Mouse (Mus musculus) kidney, postnatal 0 days (tissue): Measurements from ENCODE around the gene Btbd1. TPM values are rescaled to one million over a fixed set of nuclear protein-coding genes. Genes with fewer than 3 reads are reported as not detected.

Experiments used
- ATAC-seq: fragments of 200-750 bp; cut with Nextera tagmentation; replicated peaks from 2 replicates; pipeline ENCODE4 v1.8.0; 2017; ENCODE audit warnings: low read depth, moderate number of reproducible peaks, moderate TSS enrichment, moderate library complexity; ENCODE audit not compliant: low FRiP score
- DNase-seq: peaks from one replicate; pipeline ENCODE4 v3.0.0-alpha.2; 2016; ENCODE audit warnings: low spot score
- H3K27ac ChIP-seq: fragments of 300-500 bp; sonication (generic); 2 replicates; pipeline ENCODE4 v1.5.1; 2014; ENCODE audit warnings: mild to moderate bottlenecking
- H3K27me3 ChIP-seq: fragments of 300-500 bp; sonication (generic); 2 replicates; pipeline ENCODE4 v1.6.1; 2014; ENCODE audit warnings: low read length, mixed read lengths; ENCODE audit not compliant: insufficient read depth
- H3K36me3 ChIP-seq: fragments of 300-500 bp; sonication (generic); 2 replicates; pipeline ENCODE4 v1.6.1; 2014; ENCODE audit warnings: low read length, mixed read lengths; ENCODE audit not compliant: insufficient read depth
- H3K4me1 ChIP-seq: fragments of 300-500 bp; sonication (generic); replicated peaks from 2 replicates; pipeline ENCODE4 v1.6.1; 2014; ENCODE audit warnings: antibody characterized with exemption, low read length, mixed read lengths; ENCODE audit not compliant: insufficient read depth
- H3K4me2 ChIP-seq: fragments of 300-500 bp; sonication (generic); 2 replicates; pipeline ENCODE4 v1.6.1; 2014; ENCODE audit warnings: mild to moderate bottlenecking, low read length, moderate library complexity, mixed read lengths
- H3K4me3 ChIP-seq: fragments of 300-500 bp; sonication (generic); replicated peaks from 2 replicates; pipeline ENCODE4 v1.5.1; 2014; ENCODE audit warnings: low read depth, low read length
- H3K9ac ChIP-seq: fragments of 300-500 bp; sonication (generic); 2 replicates; pipeline ENCODE4 v1.6.1; 2014; ENCODE audit warnings: low read depth, low read length
- H3K9me3 ChIP-seq: fragments of 300-500 bp; sonication (generic); replicated peaks from 2 replicates; pipeline ENCODE4 v1.6.1; 2016; ENCODE audit warnings: low read length, inconsistent platforms, mixed read lengths
- CTCF ChIP-seq: IDR thresholded peaks from 2 replicates; pipeline ENCODE4 v1.5.1; 2016; ENCODE audit warnings: antibody characterized with exemption, low read depth, mild to moderate bottlenecking, moderate library complexity
- WGBS: fragments of 180-500 bp; shearing (Covaris S2); extraction: QIAGEN DNeasy Blood & Tissue Kit; methylation state at CpG from one replicate; pipeline ENCODE4 v1.1.7; 2014; 5-methylcytosine and 5-hydroxymethylcytosine counted together
- polyA plus RNA-seq: library from polyadenylated mRNA; unstranded; fragments of >200 nt; fragmentation: Nextera tagmentation; extraction: Ambion mirVana; gene quantifications from 2 replicates; pipeline ENCODE4 v1.2.1, GENCODE M21; 2015

The Btbd1 gene
- polyA plus RNA-seq, 1 experiment from 2014 or later = 76.5 TPM

- no peaks in the 10 kb centered on the region for H3K9me3 ChIP-seq
- DNase-seq = no peak
- WGBS = 43% methylated on average over 8 of the region's 8 CpGs
Observed at GRCm38 (mm10) chr7:81847010-81847409, 17.8 kb upstream of the Btbd1 start.

DNA sequence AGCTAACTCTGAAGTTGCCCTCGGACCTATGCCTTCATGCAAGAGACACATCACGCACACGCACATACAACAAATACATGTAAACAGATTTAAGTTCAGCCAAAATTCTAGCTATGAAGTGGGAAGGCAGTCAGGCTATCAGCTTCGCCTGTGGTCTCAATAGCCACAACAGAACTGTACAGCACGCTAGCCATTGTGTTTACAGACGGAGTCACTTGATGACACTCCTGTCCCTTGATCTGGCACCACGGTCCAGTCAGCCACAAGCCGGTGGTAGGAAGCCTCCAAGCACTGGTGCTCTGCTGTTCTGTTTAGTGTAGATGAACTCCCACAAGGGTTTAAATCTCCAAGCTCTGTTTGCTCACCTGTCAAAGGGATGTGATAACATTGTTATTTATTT, 16.8 kb upstream of the Btbd1 start:
- H3K4me3 ChIP-seq = no peak overlapping the region
- H3K4me1 ChIP-seq = no peaks in the 10 kb centered on the region
- no peak for TF ChIP-seq CTCF
- WGBS = 73% methylated on average over 8 of the region's 8 CpGs
- no peaks in the 10 kb centered on the region for H3K9me3 ChIP-seq
- H3K27me3 ChIP-seq = no peaks in the 10 kb centered on the region
- H3K4me2 ChIP-seq = no peak overlapping the region
- no peak overlapping the region for H3K9ac ChIP-seq
- no peak for ATAC-seq
- H3K27ac ChIP-seq = no peak overlapping the region
- DNase-seq = no peak
- no peaks in the 10 kb centered on the region for H3K36me3 ChIP-seq

More at GRCm38 (mm10) chr7:81847010-81847409, 17.8 kb upstream of the Btbd1 start:
- no peaks in the 10 kb centered on the region for H3K27me3 ChIP-seq
- no peak overlapping the region for H3K4me2 ChIP-seq
- no peak overlapping the region for H3K4me3 ChIP-seq
- H3K4me1 ChIP-seq = no peaks in the 10 kb centered on the region
- H3K27ac ChIP-seq = no peak overlapping the region
- no peak for ATAC-seq
- no peak overlapping the region for H3K9ac ChIP-seq
- TF ChIP-seq CTCF = no peak
- H3K36me3 ChIP-seq = no peaks in the 10 kb centered on the region

DNA sequence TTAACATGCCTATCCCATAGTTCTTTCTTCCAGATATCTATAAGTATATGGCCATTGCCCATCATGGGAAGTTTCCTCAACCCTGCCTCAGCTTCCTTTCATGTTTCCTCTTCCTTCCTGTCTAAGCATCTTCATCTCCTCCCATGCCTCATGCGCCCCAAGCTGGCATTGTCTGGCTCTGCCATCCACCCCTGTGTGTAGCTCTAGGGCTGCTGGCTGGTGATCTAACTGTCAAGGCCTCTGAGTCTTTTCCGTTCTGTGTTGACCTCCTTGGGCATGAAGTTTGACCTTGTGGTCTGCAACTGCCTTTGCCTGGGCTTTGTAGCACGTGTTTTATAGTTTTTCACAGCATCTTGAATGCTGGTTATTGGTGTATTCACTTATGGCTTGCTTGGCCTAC, 16.1 kb upstream of the Btbd1 start:
- WGBS = 68% methylated on average over 3 of the region's 3 CpGs
- DNase-seq (no peak), ATAC-seq (no peak)

DNA sequence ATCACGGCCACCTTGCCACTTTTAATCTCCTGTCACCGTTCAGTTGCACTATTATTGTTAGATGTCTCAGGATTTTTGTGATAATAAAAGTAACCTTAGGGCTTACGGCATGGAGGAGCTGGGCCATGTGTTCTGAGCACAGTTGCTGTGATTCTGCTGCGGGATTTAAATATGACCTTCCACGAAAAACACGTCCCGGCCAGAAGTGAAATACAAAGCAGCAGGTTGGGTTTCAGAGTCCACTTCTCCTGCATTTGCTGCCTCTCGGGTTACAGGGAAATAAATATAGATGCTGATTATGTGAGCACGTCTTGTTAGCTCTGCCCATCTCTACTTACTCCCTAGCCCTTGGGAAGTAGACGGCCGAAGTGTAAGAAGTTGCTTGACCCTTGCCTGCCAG, 15.6 kb upstream of the Btbd1 start:
- ATAC-seq (no peak), DNase-seq (no peak)
- H3K9ac ChIP-seq = no peak overlapping the region
- no peak for TF ChIP-seq CTCF
- no peaks in the 10 kb centered on the region for H3K4me1 ChIP-seq
- WGBS = 54% methylated on average over 11 of the region's 11 CpGs
- H3K4me2 ChIP-seq = no peak overlapping the region
- H3K9me3 ChIP-seq = no peaks in the 10 kb centered on the region
- H3K4me3 ChIP-seq = no peak overlapping the region
- H3K36me3 ChIP-seq = no peaks in the 10 kb centered on the region
- H3K27ac ChIP-seq = no peak overlapping the region
- no peaks in the 10 kb centered on the region for H3K27me3 ChIP-seq

More for the DNA sequence above, 16.1 kb upstream of the Btbd1 start:
- Histone ChIP-seq H3K4me2 (no peak overlapping the region), H3K9ac (no peak overlapping the region), H3K36me3 (no peaks in the 10 kb centered on the region), H3K4me1 (no peaks in the 10 kb centered on the region), H3K27ac (no peak overlapping the region), H3K27me3 (no peaks in the 10 kb centered on the region), H3K4me3 (no peak overlapping the region), H3K9me3 (no peaks in the 10 kb centered on the region)
- no peak for TF ChIP-seq CTCF

GRCm38 (mm10) chr7:81843903-81844302, 14.7 kb upstream of the Btbd1 start:
- TF ChIP-seq CTCF = no peak
- no peaks in the 10 kb centered on the region for H3K36me3 ChIP-seq
- H3K4me2 ChIP-seq = no peak overlapping the region
- no peaks in the 10 kb centered on the region for H3K4me1 ChIP-seq
- DNase-seq (no peak), ATAC-seq (no peak)
- H3K27ac ChIP-seq = no peak overlapping the region
- H3K9ac ChIP-seq = no peak overlapping the region
- no peaks in the 10 kb centered on the region for H3K27me3 ChIP-seq
- no peaks in the 10 kb centered on the region for H3K9me3 ChIP-seq
- WGBS = 85% methylated on average over 8 of the region's 8 CpGs
- H3K4me3 ChIP-seq = no peak overlapping the region

GRCm38 (mm10) chr7:81842998-81843397, 13.8 kb upstream of the Btbd1 start:
- no peak overlapping the region for H3K4me3 ChIP-seq
- H3K27ac ChIP-seq = no peak overlapping the region
- WGBS = 68% methylated on average over 1 of the region's 1 CpGs
- H3K4me2 ChIP-seq = no peak overlapping the region
- no peaks in the 10 kb centered on the region for H3K9me3 ChIP-seq
- DNase-seq = no peak
- no peak for ATAC-seq
- no peaks in the 10 kb centered on the region for H3K4me1 ChIP-seq
- H3K9ac ChIP-seq = no peak overlapping the region
- no peak for TF ChIP-seq CTCF
- no peaks in the 10 kb centered on the region for H3K27me3 ChIP-seq
- H3K36me3 ChIP-seq = no peaks in the 10 kb centered on the region

DNA sequence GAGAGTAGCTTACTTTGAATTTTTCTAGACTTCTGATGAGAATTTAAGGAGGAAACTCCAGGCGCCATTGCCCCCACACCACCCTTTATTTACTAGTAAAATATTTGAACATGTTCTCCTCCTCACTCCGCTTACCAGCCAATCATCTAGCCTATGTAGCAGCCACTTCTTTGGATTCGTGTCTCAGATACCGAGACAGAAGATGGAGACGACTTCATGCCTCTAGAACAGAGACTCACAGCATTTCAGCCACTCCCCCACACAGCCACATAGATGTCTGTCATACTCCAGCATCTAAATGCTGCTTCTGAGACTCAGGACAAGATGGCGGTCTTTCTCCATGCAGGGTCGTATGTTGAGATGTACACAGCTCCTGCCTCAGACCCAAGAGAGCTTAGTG, 12.9 kb upstream of the Btbd1 start:
- H3K4me1 ChIP-seq = no peaks in the 10 kb centered on the region
- ATAC-seq (no peak), DNase-seq (no peak)
- H3K4me2 ChIP-seq = no peak overlapping the region
- no peak overlapping the region for H3K9ac ChIP-seq
- H3K4me3 ChIP-seq = no peak overlapping the region
- no peak for TF ChIP-seq CTCF
- H3K27me3 ChIP-seq = no peaks in the 10 kb centered on the region
- H3K27ac ChIP-seq = no peak overlapping the region
- WGBS = 83% methylated on average over 7 of the region's 7 CpGs
- no peaks in the 10 kb centered on the region for H3K36me3 ChIP-seq
- no peaks in the 10 kb centered on the region for H3K9me3 ChIP-seq
